Mouse (Mus musculus): ENCODE measurements around the gene C1qbp. TPM values are rescaled to one million over a fixed set of nuclear protein-coding genes. Genes with fewer than 3 reads are reported as not detected.

The C1qbp gene
- polyA plus RNA-seq, 1 experiment, result 116 TPM

DNA sequence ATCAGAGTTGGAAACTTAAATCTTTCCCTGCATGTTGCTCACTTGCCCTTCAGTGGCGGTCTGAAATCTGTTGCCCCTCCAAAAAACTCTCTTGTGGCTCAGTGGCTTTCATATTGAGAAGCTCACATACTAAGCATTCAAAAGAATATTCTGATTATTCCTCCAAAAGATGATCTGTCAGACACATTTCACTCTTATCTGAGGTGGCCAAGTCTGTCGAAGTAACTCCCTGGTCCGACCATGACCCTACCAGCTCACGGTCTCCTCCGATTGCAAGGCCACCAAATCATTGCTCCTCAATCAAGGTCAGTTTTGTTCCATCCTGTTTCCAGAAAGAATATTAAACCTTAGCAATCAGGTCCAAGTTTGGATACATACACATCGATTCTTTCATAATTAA is 24.2 kb upstream of the C1qbp start:
- no peak for DNase-seq (ENCODE audit: low read depth)
- TF ChIP-seq CTCF (IDR thresholded peaks at IDR 0.05; ENCODE audit: borderline replicate concordance, extremely low read depth, insufficient read depth, insufficient read length) (no peak), POLR2A (IDR thresholded peaks at IDR 0.05; ENCODE audit: borderline replicate concordance, extremely low read depth, insufficient read depth, insufficient read length, poor library complexity, severe bottlenecking) (no peak)

DNA sequence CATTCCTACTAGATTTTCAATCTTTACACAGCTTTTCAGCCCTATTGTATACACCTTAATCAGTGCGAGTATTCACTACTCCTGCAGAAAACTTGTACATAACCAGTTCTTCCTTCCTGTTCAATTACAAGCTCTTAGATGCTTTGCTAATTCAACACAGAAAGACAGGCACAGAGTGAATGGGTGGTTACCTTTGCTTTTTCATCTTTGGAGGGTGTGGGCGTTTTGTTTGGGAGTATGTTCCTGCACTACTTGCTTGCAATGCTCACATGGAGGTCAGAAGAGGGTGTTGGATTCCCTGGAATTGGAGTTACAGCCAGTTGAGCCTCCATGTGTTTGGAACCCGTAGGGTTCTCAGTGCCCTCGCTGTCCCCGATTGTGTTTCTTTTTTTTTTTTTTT is 22.2 kb upstream of the C1qbp start:
- peak; percentile 8 for DNase-seq (ENCODE audit: low read depth)

DNA sequence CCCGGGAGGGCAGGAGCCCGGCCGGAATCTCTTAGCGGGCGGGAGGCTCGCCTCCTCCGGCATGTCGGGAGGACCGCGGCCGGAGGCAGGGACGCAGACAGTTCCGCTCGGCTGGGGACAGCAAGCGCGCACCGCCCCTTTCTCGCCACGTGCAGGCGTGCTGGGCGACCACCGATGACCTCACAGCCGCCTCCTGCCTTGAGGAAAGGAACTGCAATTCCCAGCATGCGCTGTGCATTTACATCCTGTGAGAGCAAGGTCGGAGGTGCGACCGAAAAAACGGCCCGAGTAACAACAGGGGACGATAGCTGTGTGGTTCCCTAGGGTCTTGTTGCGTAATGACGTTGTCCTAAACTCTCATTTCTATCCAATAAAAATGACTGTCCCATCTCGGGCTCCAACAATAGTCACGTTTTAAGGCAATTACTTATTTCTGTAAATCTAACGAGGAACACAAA is 21.5 kb upstream of the C1qbp start, which contains the start of gene Dhx33:
Dhx33 (minus strand) TSS at position 122 of the 458 bp plus-strand sequence.
- TF ChIP-seq POLR2A (IDR thresholded peaks at IDR 0.05; ENCODE audit: borderline replicate concordance, extremely low read depth, insufficient read depth, insufficient read length, poor library complexity, severe bottlenecking) (peak; percentile 30; the same call in 1 of the 2 replicates), CTCF (IDR thresholded peaks at IDR 0.05; ENCODE audit: borderline replicate concordance, extremely low read depth, insufficient read depth, insufficient read length) (peak; percentile 15; the same call in 1 of the 2 replicates)
- DNase-seq (ENCODE audit: low read depth), result peak; percentile 100

More for the DNA sequence above, 22.2 kb upstream of the C1qbp start:
- TF ChIP-seq CTCF (IDR thresholded peaks at IDR 0.05; ENCODE audit: borderline replicate concordance, extremely low read depth, insufficient read depth, insufficient read length) (no peak), POLR2A (IDR thresholded peaks at IDR 0.05; ENCODE audit: borderline replicate concordance, extremely low read depth, insufficient read depth, insufficient read length, poor library complexity, severe bottlenecking) (no peak)

DNA sequence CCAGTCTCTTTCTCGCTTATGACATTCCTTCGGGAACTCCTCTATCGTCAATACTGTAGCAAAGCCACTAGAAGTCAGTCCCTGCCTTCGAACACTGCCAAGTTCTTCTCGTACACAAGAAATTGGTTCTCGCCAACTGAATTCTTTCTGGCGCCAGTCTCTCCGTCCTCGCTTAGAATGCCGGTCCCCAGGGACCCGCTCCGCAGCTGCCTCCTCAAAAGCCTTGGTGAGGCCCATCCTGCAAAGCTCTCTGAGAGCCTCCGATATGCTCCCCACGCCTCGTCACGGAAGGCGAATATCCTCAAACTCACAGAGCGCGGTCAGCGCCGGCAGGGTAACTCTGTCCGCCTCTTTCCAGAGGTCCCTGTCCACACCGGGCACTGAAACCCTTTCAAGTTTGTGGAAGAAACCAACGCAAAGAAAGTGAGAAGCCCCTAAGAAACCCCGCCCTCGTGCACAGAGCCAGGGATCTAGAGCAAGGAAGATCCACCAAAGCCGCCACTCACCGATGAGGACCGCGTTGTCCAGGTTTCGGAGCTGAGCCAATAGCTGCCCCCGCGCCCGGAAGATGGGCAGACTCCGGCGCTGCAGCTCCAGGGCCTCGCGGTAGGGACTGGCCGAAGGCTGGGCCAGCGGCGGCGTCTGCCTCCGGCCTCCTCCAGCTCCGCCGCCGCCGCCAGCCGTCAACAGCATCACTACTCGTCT is 20.9 kb upstream of the C1qbp start:
- DNase-seq (ENCODE audit: low read depth), result peak; percentile 49
- TF ChIP-seq CTCF (IDR thresholded peaks at IDR 0.05; ENCODE audit: borderline replicate concordance, extremely low read depth, insufficient read depth, insufficient read length) (no peak), POLR2A (IDR thresholded peaks at IDR 0.05; ENCODE audit: borderline replicate concordance, extremely low read depth, insufficient read depth, insufficient read length, poor library complexity, severe bottlenecking) (no peak)

- no peak for TF ChIP-seq POLR2A (IDR thresholded peaks at IDR 0.05; ENCODE audit: borderline replicate concordance, extremely low read depth, insufficient read depth, insufficient read length, poor library complexity, severe bottlenecking)
- no peak for TF ChIP-seq CTCF (IDR thresholded peaks at IDR 0.05; ENCODE audit: borderline replicate concordance, extremely low read depth, insufficient read depth, insufficient read length)
- DNase-seq (ENCODE audit: low read depth), result no peak
Measured at GRCm38 (mm10) chr11:71001167-71001566, 18.3 kb upstream of the C1qbp start.

GRCm38 (mm10) chr11:70982030-70982429 is 796 bp downstream of the C1qbp start:
- TF ChIP-seq CTCF (IDR thresholded peaks at IDR 0.05; ENCODE audit: borderline replicate concordance, extremely low read depth, insufficient read depth, insufficient read length), result no peak
- no peak for TF ChIP-seq POLR2A (IDR thresholded peaks at IDR 0.05; ENCODE audit: borderline replicate concordance, extremely low read depth, insufficient read depth, insufficient read length, poor library complexity, severe bottlenecking)
- DNase-seq (ENCODE audit: low read depth), result no peak

GRCm38 (mm10) chr11:70980751-70981510 is 1.9 kb downstream of the C1qbp start:
- TF ChIP-seq POLR2A (IDR thresholded peaks at IDR 0.05; ENCODE audit: borderline replicate concordance, extremely low read depth, insufficient read depth, insufficient read length, poor library complexity, severe bottlenecking) (no peak), CTCF (IDR thresholded peaks at IDR 0.05; ENCODE audit: borderline replicate concordance, extremely low read depth, insufficient read depth, insufficient read length) (no peak)

GRCm38 (mm10) chr11:70980232-70980631 is 2.6 kb downstream of the C1qbp start:
- TF ChIP-seq POLR2A (IDR thresholded peaks at IDR 0.05; ENCODE audit: borderline replicate concordance, extremely low read depth, insufficient read depth, insufficient read length, poor library complexity, severe bottlenecking), result no peak
- TF ChIP-seq CTCF (IDR thresholded peaks at IDR 0.05; ENCODE audit: borderline replicate concordance, extremely low read depth, insufficient read depth, insufficient read length), result no peak
- no peak for DNase-seq (ENCODE audit: low read depth)

More at GRCm38 (mm10) chr11:70980751-70981510, 1.9 kb downstream of the C1qbp start:
- no peak for DNase-seq (ENCODE audit: low read depth)

DNA sequence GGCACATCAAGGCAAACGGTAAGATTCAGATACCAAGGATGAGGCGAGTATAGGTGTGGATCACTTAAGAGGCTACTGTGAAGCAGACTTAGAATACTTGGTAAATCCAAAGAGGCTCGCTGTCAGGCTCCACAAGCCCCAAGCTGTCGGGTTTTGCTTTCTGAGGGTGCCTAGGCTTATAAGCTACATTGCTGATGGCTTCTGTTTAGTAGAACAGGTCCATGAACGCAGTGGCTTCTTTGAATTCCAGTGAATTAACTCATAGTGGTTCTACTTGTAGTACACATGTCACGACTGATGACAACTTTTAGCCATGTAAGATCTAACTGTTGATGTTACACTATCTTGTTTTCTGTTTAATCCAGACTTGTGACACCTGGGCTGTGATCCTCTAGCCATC is 5.5 kb downstream of the C1qbp start:
- no peak for TF ChIP-seq POLR2A (IDR thresholded peaks at IDR 0.05; ENCODE audit: borderline replicate concordance, extremely low read depth, insufficient read depth, insufficient read length, poor library complexity, severe bottlenecking)
- no peak for TF ChIP-seq CTCF (IDR thresholded peaks at IDR 0.05; ENCODE audit: borderline replicate concordance, extremely low read depth, insufficient read depth, insufficient read length)

DNA sequence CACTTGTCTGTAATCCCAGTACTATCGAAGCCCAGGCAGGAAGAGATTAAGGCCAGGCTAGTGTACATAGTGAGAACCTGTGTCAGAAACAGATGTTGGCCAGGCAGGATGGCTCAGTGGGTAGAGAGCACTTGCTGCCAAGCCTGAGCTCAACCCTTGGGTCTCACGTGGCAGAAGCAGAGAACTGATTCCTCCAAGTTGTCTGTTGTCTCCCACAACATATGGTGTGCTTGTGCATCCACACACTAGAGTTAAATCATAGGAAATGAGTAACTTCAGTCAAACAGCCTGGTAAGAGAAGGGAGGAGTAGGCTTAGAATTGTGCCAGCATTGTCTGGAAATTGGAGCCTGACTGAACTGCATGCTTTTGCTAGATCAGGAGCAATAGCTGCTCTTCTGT is 7.6 kb downstream of the C1qbp start:
- TF ChIP-seq CTCF (IDR thresholded peaks at IDR 0.05; ENCODE audit: borderline replicate concordance, extremely low read depth, insufficient read depth, insufficient read length) (no peak), POLR2A (IDR thresholded peaks at IDR 0.05; ENCODE audit: borderline replicate concordance, extremely low read depth, insufficient read depth, insufficient read length, poor library complexity, severe bottlenecking) (no peak)
- DNase-seq (ENCODE audit: low read depth), result no peak

More for the DNA sequence above, 5.5 kb downstream of the C1qbp start:
- no peak for DNase-seq (ENCODE audit: low read depth)

GRCm38 (mm10) chr11:70973947-70974346 is 8.9 kb downstream of the C1qbp start:
- TF ChIP-seq POLR2A (IDR thresholded peaks at IDR 0.05; ENCODE audit: borderline replicate concordance, extremely low read depth, insufficient read depth, insufficient read length, poor library complexity, severe bottlenecking) (no peak), CTCF (IDR thresholded peaks at IDR 0.05; ENCODE audit: borderline replicate concordance, extremely low read depth, insufficient read depth, insufficient read length) (peak; percentile 43; the same call in 1 of the 2 replicates)
- DNase-seq (ENCODE audit: low read depth), result peak; percentile 17

Measured in brain, embryonic 14.5 days (tissue).